Mouse (Mus musculus) brain, embryonic 18.5 days (tissue): ENCODE measurements around the gene Kif20b.

Experiments
- DNase-seq: peaks from one replicate; pipeline ENCODE4 v3.0.0-alpha.2; 2012; ENCODE audit warnings: low read depth, low spot score

The Kif20b gene

DNA sequence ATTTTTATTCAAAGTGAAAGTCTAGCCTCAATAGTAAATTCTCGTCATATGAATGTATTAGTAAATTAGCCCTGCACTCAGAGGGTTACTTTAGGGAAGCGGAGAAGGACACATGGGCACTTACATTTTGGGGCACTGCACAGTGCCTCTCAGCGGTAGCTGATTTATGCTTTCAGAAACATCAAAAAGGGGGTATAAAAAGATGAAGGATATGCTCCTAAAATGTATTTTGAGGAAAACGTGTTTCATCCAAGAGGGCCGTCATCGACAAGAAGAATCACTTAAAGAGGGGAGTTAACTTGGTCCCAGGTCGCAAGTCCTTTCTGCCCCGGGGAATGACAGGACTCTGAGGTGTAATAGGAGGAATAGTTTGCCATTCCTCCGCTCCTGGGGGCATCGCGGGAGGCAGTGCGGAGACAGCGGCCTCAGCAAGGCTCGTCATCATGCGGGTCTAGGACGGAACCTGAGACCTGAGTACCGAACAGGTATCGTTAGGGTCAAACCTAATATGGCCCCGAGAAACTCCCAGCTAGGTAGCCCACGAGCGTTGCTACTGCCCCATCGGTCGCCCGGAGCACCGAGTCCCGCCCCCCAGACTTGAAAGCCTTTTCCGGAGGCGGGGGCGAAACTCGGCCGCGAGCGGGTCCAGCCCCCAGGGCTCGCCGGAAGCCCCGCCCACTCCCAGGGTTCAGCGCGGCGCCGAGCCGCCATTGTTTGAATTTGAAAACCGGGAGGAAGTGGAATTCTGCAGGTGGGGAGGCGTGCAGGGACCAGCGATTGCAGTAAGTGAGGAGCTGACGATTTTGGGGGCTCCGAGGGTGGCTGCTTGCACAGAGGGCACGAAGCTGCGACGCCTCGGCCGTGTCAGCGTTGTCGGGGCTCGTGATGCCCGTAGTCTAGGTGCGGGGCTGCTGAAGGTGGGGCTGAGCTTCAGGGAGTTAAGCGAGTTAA is at the start of gene Kif20b:
Gene Kif20b (plus strand): TSS at position 710 of the 951 bp plus-strand sequence.
- peak; percentile 70 for DNase-seq

DNA sequence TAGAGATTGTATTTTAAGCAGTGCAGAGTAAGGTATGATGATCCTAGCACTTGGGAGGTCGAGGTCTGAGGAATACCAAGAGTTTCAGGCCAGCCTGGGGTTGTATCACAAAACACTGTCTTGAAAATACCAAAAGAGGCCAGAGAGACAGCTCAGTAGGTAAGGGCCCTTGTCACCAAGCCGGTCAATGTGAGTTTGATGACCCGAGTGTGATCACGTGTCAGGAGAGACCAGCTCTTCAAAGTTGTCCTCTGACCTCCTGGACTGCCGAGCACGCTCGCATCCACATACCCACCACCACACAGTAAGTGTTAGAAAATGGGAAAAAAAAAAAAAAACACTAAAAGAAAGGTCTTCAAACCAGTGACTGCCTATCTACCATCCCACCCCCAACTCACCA is 45.5 kb upstream of the Kif20b start:
- no peak for DNase-seq

DNA sequence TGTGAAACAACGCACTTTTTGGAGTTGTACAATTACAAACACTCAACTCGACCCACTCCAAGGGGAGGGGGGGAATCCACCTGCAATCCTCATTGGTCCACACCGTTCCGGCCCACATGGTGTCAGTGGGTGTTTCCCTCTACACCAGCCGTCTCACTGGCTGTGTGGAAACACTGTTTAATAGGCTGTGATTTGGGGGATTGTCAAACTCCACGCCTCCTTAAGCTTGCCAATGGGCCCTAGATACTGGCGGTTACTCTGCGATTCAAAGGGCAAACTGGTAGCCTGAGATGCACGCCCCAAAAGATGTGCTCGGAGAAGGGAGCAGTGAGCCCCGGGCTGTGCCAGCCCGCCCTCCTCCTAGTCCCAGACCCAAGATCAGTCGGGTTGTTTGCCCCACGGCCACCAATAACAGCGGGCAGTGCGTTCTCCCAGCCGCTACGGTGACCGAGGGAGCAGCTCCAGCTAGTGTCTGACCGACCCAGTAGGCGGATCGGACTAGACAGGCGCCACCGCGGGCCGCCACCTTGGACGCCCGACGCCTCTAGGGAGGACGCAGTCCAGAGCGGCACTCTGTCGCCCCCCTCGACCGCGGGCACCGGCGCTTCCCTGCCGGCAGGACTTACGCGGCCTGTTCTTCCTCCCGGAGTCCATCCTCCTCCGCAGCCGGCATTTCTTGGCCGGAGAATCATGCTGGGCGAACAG is 44.1 kb upstream of the Kif20b start:
- DNase-seq, result peak; percentile 87

DNA sequence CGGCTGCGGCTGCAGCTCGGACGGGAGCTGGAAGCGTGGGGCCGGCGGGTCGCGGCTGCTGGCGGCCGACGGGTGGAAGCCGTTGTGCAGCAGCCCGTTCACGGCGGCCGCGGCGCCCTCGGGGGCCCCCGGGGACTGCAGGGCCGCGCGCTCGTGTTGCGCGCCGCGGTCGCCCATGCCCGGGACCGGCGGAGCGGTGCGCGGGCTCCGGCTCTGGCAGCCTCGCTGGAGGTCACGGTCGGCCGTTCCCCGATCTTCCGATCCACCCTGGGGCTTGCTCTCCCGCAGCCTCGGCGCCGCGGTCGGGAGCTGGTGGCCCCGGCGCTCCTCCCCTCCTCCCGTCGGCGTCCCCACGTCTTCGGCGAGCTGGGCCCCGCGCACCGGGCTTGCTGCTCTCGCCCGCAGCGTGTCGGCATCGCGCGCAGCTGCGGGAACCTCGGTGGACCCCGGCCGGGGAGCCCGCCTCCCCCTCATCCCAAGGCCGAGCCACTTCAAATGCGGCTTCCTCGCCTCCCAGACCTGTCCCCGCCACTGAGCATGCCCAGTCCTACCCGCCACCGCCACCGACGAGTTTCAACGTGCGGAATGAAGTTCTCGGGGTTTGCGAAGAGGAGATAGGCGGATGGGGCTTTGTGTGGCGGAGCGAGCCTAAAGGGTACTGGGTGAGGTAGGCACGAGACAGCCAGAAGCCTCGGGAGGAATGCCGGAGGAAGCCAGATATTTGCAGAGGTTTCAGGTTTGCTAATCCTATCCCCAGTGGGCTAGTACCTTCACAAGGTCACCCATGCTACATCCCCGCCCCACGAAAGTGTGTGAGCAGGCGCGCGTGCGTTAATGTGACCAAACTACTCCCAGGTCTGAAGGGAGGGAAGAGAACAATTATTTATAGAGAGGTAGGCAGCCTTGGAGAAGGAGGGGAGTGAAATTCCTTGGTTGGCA is 43.3 kb upstream of the Kif20b start, which contains the start of gene Pank1:
Gene Pank1 (minus strand): TSS at position 853 of the 939 bp plus-strand sequence.
- peak; percentile 51 for DNase-seq

DNA sequence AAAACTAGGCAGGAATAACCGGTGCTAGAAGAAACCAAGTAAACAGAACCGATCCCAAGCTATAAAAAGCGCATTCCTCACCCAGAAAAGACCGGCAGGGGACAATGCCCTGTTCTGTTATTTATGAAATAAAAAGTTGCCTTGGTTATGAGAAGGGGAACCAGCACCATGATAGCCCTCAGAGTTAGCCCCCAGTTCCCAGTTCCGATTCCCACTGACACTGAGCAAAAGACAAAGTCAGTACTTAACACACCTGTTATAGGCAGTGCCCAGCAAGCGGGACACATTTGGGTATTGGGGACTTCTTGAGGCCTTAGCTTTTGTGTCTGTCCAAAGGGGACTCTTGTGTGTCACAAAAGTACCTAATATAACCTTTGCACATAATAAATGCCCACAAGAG is 42.5 kb upstream of the Kif20b start:
- DNase-seq, result no peak

DNA sequence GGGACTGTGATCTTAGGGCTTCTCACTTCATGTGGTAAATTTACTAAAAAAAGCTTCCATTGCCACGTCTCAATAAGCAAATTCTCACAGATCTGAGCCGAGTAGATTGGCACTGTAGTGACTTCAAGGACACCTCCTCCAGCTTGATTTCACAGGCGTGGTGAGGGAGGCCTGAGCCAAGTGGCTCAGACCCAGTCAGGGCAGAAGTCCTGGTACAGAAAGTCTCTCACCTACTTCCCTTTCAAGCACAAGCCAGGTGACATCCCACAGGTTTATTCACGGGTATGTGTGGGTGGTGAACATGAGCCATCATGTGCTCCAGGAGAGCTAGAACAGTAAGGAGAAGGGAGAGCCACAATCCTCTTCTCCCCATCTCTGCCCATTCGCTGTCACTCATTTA is 41.0 kb upstream of the Kif20b start:
- DNase-seq, result no peak

DNA sequence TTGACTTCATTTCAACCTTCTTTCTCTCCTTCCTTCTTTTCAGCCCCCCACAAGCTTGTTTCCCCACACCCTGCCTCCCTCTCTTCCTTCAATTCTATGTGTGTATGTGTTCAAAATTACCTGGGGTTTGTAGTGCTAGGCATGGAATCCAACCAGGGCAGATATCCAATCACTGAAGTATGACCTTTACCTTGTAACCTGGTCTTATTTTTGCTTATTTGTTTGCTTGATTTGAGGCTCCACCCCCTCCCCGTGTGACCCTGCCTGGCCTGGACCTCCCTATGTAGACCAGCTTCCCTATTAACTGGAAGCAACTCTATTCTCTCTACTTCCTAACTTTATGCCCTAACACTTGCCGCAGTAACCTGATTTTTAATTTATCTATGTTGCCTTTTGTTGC is 39.7 kb upstream of the Kif20b start:
- no peak for DNase-seq

DNA sequence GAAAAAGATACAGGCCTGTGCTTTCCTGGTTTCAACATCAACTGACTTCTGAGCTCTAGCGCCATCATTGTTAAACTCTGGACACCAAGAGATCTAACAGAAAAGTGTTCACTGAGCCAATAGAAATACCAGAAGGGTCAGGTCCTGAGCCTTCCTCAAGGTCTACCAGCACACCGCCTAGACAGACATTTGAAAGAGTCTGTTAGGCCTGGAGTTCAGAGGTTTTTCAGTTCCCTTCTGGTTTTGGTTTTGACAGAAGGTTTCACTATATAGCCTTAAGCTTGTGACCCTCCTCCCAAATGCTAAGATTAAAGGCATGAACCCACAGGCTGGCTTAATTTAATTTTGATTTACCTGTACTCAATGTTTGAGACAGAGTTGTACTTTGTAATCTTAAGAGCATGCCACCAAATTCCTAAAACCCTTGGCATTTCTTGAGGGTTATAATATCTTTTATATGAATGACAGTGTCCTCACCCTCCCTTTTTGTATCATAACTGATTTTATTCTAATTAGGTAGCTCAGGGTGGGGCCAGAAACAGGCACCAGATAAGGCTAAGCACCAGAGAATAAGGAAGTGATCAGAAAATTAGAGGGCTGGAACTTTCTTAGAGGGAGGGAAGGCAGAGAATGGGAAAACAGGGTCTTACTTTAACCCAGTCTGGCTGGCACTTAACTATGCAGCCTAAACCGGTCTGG is 38.5 kb upstream of the Kif20b start:
- no peak for DNase-seq

DNA sequence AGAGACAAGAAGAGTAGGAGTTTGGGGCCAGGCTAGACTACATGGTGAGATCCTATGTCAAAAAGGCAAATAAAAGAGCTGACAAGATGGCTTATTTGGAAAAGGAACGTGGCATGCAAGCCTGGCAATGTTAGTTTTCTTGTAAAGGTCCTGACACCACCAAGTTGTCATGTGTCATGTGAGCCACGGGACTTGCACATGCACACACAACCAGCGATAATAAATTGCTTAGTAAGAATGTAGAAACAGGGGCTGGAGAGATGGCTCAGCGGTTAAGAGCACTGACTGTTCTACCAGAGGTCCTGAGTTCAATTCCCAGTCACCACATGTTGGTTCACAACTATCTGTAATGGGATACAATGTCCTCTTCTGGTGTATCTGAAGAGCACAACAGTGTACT is 35.8 kb upstream of the Kif20b start:
- no peak for DNase-seq

DNA sequence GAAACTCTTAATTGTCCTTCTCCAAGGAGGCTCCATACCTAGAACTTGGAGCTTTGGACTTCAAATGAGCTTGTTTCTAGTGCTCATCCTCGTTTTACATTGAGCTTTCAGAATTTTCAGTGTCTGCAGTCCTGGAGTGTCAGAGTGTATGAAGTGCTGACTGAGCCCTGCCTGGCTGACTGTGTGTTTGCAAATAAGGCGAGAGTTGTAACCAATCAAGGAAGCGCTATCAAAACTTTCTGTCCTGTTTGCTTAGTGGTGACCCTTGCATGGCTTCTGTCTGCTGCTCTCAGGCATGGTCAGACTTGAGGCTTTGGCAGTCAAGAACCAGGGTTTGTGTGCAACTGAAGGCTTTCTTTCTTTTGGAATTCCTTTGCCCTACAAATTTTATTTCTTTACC is 31.2 kb upstream of the Kif20b start:
- no peak for DNase-seq

DNA sequence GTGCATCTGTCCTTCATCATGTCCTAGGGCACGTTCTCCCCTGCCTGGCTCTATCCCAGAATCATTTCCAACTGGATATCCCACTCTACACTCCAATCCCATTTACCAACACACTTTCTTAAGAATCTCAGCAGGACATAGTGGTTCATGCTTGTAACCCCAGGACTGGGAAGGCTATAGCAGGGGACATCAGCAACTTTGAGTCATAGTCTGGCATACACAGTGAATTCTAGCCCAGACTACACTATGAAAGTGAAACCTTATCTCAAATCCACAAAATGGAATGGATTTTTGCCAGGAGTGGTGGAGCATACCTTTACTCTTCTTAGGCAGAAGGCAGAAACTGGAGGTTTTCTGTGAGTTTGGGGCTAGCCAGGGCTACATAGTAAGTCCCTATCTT is 30.6 kb upstream of the Kif20b start:
- no peak for DNase-seq

DNA sequence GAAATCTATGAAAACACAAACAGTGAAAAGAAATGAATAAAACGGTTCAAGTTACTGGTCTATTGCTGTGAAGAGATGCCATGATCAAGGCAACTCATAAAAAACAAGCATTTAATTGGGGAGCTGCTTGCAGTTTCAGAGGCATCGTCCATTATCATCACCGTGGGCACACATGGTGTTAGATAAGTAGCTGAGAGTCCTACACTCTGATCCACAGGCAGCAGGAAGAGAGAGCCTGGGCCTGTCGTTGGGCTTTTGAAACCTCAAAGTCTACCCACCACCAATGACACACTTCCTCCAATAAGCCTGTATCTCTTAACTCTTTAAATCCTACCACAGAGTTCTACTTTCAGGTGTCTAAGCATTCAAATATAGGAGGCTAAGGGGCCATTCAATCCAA is 27.1 kb upstream of the Kif20b start:
- DNase-seq, result no peak

DNA sequence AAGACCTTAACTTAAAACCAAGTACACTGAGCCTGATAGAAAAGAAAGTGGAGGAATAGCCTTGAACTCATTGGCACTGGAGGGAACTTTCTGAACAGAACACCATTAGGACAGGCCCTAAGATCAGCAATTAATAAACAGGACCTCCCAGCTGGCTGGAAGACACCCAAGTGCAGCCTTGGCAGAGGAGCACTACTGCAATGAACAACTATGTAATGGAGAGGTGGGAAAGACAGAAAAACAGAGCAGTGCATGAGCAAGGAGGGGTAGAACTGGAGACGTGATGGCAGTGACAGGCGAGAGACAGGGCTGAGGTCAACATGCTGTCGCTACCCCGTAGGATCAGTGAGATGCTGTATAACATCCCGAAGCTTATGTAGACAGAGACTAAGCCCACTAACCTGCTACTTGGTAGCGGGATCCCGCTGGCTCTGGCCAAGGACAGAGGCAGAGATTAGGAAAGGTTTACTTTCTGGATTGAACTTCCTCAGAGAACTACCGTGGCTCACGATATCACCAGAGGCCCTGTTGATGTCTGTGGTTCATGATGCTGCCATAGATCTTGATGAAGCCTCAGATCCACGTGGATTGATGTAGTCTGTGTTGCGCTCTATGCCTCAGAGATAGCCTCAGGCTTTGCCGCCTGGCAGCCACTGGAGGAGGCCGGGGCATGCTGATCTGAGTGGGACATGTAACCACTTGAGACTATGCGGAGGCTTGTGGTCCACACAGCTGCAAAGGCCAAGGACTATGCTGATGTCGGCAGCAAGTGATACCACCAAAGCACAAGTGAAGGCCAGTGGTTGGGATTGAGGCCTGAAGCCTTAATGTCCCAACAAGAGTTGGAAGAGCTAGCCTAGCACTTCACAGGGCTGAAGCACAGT is 24.8 kb upstream of the Kif20b start:
- no peak for DNase-seq

DNA sequence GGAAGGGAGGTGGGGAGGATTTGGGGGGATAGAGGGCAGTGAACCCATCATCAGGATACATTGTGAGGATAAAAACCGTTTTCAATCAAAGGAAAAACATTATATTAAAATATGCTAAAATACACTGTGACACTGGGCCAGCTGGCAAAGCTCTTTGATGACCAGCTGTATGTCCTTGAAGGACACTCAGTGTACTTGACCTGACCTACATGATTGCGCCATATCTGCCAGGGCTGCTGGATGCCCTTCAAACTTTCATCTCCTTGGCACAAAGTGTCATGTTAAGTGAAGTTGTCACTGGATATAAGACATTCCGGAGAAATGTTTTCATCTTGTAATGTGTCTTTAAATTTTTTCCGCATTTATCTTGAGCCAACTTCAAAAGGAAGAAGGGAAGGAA is 23.2 kb upstream of the Kif20b start:
- DNase-seq, result no peak

DNA sequence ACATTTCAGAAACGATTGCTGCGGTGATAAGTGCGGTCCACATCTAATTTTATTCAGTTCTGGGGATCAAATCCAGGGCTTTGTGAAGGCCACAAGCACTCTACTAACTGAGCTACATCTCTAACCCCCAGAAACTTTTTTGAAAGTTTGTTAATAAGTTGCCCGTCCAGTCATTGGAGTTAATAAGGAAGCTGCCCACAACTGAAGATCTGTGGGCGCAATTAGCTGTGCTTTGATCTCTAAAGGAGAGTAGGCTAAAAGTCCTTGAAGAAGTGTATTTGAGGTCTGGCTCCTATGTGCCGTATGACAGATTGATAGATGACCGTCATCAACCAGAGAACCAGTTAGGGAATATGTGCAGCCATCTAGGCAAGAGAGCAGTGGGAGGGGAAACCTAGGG is 20.9 kb upstream of the Kif20b start:
- no peak for DNase-seq

DNA sequence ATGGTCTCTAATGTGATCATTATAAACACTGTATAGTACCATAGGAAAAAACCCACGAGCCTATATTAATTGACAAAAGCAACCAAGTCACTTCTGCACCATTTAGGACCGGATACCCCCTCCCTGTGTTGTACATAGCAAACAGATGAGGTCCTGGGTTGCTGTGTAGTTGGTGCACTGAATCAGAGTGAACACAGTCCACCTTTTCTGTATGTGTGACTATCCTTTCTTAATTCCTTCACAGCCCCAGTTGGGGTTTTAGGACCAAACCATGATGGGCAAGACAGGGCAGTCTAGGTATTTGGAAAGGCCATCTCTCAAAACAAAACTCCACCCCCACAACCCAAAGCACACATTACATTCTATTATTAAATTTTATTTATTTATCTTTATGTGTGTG is 20.4 kb upstream of the Kif20b start:
- DNase-seq, result no peak

DNA sequence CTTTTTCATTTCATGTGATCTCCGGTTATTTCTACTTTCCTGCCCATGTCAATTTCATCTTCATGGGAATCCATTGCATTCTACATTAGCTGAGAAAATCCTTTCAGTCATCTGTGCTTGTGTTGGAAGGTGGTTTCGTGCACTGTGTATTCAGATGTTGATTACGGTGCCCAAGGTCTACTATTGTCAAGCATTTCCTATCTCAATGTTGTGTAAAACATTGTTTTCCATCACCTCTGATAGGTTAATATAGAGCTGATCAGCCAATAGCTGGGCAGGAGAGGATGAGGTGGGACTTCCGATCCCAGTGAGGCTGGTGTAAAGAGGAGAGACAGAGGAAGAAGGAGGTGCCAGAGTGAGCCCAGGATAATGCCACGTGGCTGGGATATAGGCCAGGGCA is 18.1 kb upstream of the Kif20b start:
- no peak for DNase-seq

DNA sequence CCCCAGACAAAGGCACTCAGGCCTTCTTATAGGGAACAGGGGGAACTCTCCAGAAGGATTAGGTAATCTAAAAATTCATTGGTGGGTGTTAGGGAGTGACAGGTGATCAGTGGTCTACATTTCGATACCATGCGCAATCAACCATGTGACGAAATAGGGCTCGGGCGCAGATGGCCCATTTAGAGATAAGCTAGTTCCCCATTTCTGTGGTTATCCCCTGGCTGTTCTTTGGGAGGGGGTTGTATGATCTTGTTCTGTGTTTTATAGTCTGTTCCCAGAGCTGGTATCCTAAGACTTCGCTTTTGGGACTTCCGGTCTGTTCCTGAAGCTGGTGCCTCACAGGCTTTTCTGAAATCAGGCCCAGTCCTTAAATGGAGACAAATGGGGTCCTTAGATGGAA is 16.7 kb upstream of the Kif20b start:
- no peak for DNase-seq

DNA sequence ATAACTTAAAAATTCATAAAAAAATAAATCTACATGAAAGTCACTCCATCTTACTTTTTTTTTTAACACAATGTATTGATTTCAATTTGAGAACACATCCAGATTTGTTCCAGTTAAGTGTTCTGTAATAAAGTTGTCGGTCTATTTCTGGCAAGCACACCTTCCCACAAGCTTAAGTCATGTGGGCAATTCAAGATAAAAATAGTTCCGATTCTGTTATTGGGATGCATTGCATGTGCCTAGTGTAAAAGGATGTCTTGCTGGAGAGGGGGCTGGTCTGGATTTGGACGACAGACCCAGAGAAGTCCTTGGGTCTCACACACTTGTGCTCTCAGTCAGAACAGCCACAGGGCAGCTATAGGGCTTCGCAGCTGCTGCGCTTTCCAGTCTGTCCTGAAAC is 15.4 kb upstream of the Kif20b start:
- DNase-seq, result no peak

DNA sequence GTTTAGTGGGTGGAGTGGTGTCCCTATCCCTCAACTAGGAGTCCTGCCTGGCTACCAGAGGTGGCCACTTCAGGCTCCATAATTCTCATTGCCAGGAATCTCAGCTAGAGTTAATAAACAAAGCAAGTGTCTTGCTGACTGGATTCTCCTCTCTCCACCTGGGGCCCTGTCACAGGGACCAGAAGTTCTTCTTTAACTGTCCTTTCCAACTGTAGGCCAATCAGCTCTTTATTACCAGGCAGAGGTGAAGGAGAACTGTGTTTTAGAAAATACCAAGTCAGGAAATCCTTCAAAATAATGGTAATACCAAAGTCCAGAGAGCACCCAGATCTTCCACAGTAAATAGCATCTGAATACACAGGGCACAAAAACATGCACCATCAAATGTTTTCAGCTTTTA is 9.8 kb upstream of the Kif20b start:
- no peak for DNase-seq
